Mouse (Mus musculus) forebrain, embryonic 14.5 days (tissue): ENCODE measurements around the gene Dapk3. TPM values are rescaled to one million over a fixed set of nuclear protein-coding genes. Genes with fewer than 3 reads are reported as not detected.
A peak's percentile ranks its signal among the peaks of the same experiment; 100 is the strongest.
"Not testable (repeated sequence)": the region's sequence is repeated elsewhere in the genome, so short reads cannot be mapped to it uniquely, and the experiment has no call there.

Source experiments
- ATAC-seq: fragments of 200-750 bp; cut with Nextera tagmentation; 2 replicates; pipeline ENCODE4 v1.8.0; 2017; ENCODE audit warnings: mild to moderate bottlenecking, moderate library complexity
- DNase-seq: peaks from one replicate; pipeline ENCODE4 v3.0.0-alpha.2; 2015; ENCODE audit warnings: low spot score
- H3K27ac ChIP-seq: fragments of 300-500 bp; sonication (generic); 2 replicates; pipeline ENCODE4 v1.5.1; 2014; ENCODE audit warnings: low read depth, mild to moderate bottlenecking, control low read depth, low read length, moderate library complexity
- H3K27me3 ChIP-seq: fragments of 300-500 bp; sonication (generic); replicated peaks from 2 replicates; pipeline ENCODE4 v1.6.1; 2014; ENCODE audit warnings: low read length, control low read depth, mixed read lengths; ENCODE audit not compliant: control insufficient read depth, insufficient read depth
- H3K36me3 ChIP-seq: fragments of 300-500 bp; sonication (generic); 2 replicates; pipeline ENCODE4 v1.6.1; 2014; ENCODE audit warnings: low read length, control low read depth; ENCODE audit not compliant: control insufficient read depth, insufficient read depth
- H3K4me1 ChIP-seq: fragments of 300-500 bp; sonication (generic); 2 replicates; pipeline ENCODE4 v1.6.1; 2014; ENCODE audit warnings: antibody characterized with exemption, low read length, control low read depth; ENCODE audit not compliant: control insufficient read depth, insufficient read depth
- H3K4me2 ChIP-seq: fragments of 300-500 bp; sonication (generic); 2 replicates; pipeline ENCODE4 v1.6.1; 2014; ENCODE audit warnings: mild to moderate bottlenecking, control low read depth, low read length
- H3K4me3 ChIP-seq: fragments of 300-500 bp; sonication (generic); 2 replicates; pipeline ENCODE4 v1.5.1; 2014; ENCODE audit warnings: low read depth, low read length, control low read depth
- H3K9ac ChIP-seq: fragments of 300-500 bp; sonication (generic); 2 replicates; pipeline ENCODE4 v1.6.1; 2014; ENCODE audit warnings: mild to moderate bottlenecking, low read length, control low read depth, moderate library complexity
- H3K9me3 ChIP-seq: fragments of 300-500 bp; sonication (generic); replicated peaks from 2 replicates; pipeline ENCODE4 v1.6.1; 2016; ENCODE audit warnings: low read length, control low read depth, mixed read lengths; ENCODE audit not compliant: control insufficient read depth
- WGBS: fragments of 180-500 bp; shearing (Covaris S2); extraction: QIAGEN DNeasy Blood & Tissue Kit; methylation state at CpG from one replicate; pipeline ENCODE4 v1.1.7; 2014; 5-methylcytosine and 5-hydroxymethylcytosine counted together
- polyA plus RNA-seq: library from polyadenylated mRNA; unstranded; fragments of >200 nt; fragmentation: Nextera tagmentation; extraction: Ambion mirVana; gene quantifications from 2 replicates; pipeline ENCODE4 v1.2.1, GENCODE M21; 2014

Gene Dapk3
- polyA plus RNA-seq, 1 experiment from 2014 or later = 49.0 TPM

- not testable (repeated sequence) for ATAC-seq, DNase-seq, H3K9ac ChIP-seq, H3K4me3 ChIP-seq, H3K9me3 ChIP-seq, H3K4me1 ChIP-seq, H3K27me3 ChIP-seq, H3K4me2 ChIP-seq
- H3K27ac ChIP-seq = 0 out of 2 replicates have a peak overlapping the region, but pooled peaks have one; percentile 39
- WGBS = 77% methylated on average over 12 of the region's 12 CpGs
- H3K36me3 ChIP-seq = peaks cover 76% of the 10 kb centered on the region
Observed at GRCm38 (mm10) chr10:81181860-81182259, 945 bp upstream of the Dapk3 start.

GRCm38 (mm10) chr10:81183805-81184204 lies 1.0 kb downstream of the Dapk3 start, which contains the start of gene 4930442H23Rik:
TSS of gene 4930442H23Rik (minus strand) at chr10:81183849.
- H3K4me1 ChIP-seq = no peaks in the 10 kb centered on the region
- WGBS = 87% methylated on average over 5 of the region's 5 CpGs

GRCm38 (mm10) chr10:81184765-81185164 lies 2.0 kb downstream of the Dapk3 start:
- no peak for DNase-seq
- peaks cover 58% of the 10 kb centered on the region for H3K36me3 ChIP-seq

More at GRCm38 (mm10) chr10:81183805-81184204, 1.0 kb downstream of the Dapk3 start, which contains the start of gene 4930442H23Rik:
- Histone ChIP-seq H3K9ac (peak within 1 kb of the TSS; percentile 78), H3K36me3 (peaks cover 65% of the 10 kb centered on the region), H3K4me2 (peak within 1 kb of the TSS; percentile 61), H3K27me3 (no peaks in the 10 kb centered on the region), H3K9me3 (no peaks in the 10 kb centered on the region), H3K27ac (peak within 1 kb of the TSS; percentile 86), H3K4me3 (peak within 1 kb of the TSS; percentile 60)
- DNase-seq = no peak
- no peak for ATAC-seq

GRCm38 (mm10) chr10:81187161-81187560 lies 4.4 kb downstream of the Dapk3 start:
- Histone ChIP-seq H3K9ac (no peak overlapping the region), H3K4me1 (peaks cover 3% of the 10 kb centered on the region), H3K36me3 (peaks cover 51% of the 10 kb centered on the region), H3K4me3 (no peak overlapping the region), H3K4me2 (no peak overlapping the region), H3K27ac (no peak overlapping the region), H3K27me3 (no peaks in the 10 kb centered on the region), H3K9me3 (no peaks in the 10 kb centered on the region)
- WGBS = 91% methylated on average over 9 of the region's 9 CpGs
- ATAC-seq = no peak
- no peak for DNase-seq

More at GRCm38 (mm10) chr10:81184765-81185164, 2.0 kb downstream of the Dapk3 start:
- Histone ChIP-seq H3K9me3 (no peaks in the 10 kb centered on the region), H3K4me1 (no peaks in the 10 kb centered on the region), H3K4me3 (no peak overlapping the region), H3K9ac (no peak overlapping the region), H3K27me3 (no peaks in the 10 kb centered on the region), H3K27ac (no peak overlapping the region), H3K4me2 (no peak overlapping the region)
- 63% methylated on average over 4 of the region's 4 CpGs for WGBS
- no peak for ATAC-seq

GRCm38 (mm10) chr10:81189821-81190220 lies 7.0 kb downstream of the Dapk3 start:
- H3K27ac ChIP-seq = no peak overlapping the region
- no peak for DNase-seq
- H3K4me1 ChIP-seq = peaks cover 9% of the 10 kb centered on the region
- no peak overlapping the region for H3K9ac ChIP-seq
- ATAC-seq = no peak
- H3K4me3 ChIP-seq = no peak overlapping the region
- no peak overlapping the region for H3K4me2 ChIP-seq
- peaks cover 9% of the 10 kb centered on the region for H3K27me3 ChIP-seq
- H3K36me3 ChIP-seq = peaks cover 40% of the 10 kb centered on the region
- 86% methylated on average over 26 of the region's 26 CpGs for WGBS
- no peaks in the 10 kb centered on the region for H3K9me3 ChIP-seq

- Histone ChIP-seq H3K36me3 (peaks cover 34% of the 10 kb centered on the region), H3K27me3 (peaks cover 14% of the 10 kb centered on the region), H3K4me1 (peaks cover 9% of the 10 kb centered on the region), H3K4me2 (no peak overlapping the region), H3K9ac (no peak overlapping the region), H3K9me3 (no peaks in the 10 kb centered on the region), H3K27ac (no peak overlapping the region), H3K4me3 (no peak overlapping the region)
- DNase-seq (no peak), ATAC-seq (no peak)
- WGBS = 69% methylated on average over 31 of the region's 31 CpGs
Observed at GRCm38 (mm10) chr10:81190236-81190911, 7.6 kb downstream of the Dapk3 start.

- Histone ChIP-seq H3K4me1 (peaks cover 9% of the 10 kb centered on the region), H3K36me3 (peaks cover 30% of the 10 kb centered on the region), H3K27ac (no peak overlapping the region), H3K4me2 (no peak overlapping the region), H3K4me3 (no peak overlapping the region), H3K9ac (no peak overlapping the region), H3K27me3 (peaks cover 20% of the 10 kb centered on the region), H3K9me3 (no peaks in the 10 kb centered on the region)
- DNase-seq (no peak), ATAC-seq (no peak)
- WGBS = 74% methylated on average over 6 of the region's 6 CpGs
Observed at GRCm38 (mm10) chr10:81190912-81191321, 8.1 kb downstream of the Dapk3 start.

- H3K36me3 ChIP-seq = peaks cover 27% of the 10 kb centered on the region
- no peak overlapping the region for H3K27ac ChIP-seq
- H3K9me3 ChIP-seq = no peaks in the 10 kb centered on the region
- H3K9ac ChIP-seq = no peak overlapping the region
- H3K4me3 ChIP-seq = peak overlapping the region; percentile 56; the same call in 1 of the 2 replicates
- 88% methylated on average over 18 of the region's 18 CpGs for WGBS
- H3K27me3 ChIP-seq = peaks cover 25% of the 10 kb centered on the region
- ATAC-seq = no peak
- peak overlapping the region; percentile 95 for H3K4me2 ChIP-seq
- H3K4me1 ChIP-seq = peaks cover 9% of the 10 kb centered on the region
- no peak for DNase-seq
Observed at GRCm38 (mm10) chr10:81191342-81191982, 8.7 kb downstream of the Dapk3 start.
